Comparison of ENCODE assay signal across 11 mouse cellular contexts in genomic region chr9:40732302-40732701, GRCm38 (mm10). TPM values are rescaled to one million over a fixed set of nuclear protein-coding genes. Genes with fewer than 3 reads are reported as not detected.
DNase-seq lines count a peak whose midpoint lies in the region; ATAC-seq lines count a peak whose summit lies in the region.
"Had no signal": no experiment of that assay in that cellular context is flagged by ENCODE, and none has a peak within 500 bp of the region (broad histone marks: within the 10 kb centered on the region; RNA-seq: fewer than 3 reads in every experiment).

No protein-coding gene starts in this region.

- ATAC-seq in heart, embryonic 14.5 days (ENCODE audit: insufficient number of reproducible peaks, insufficient read depth, low FRiP score, low read depth) = no peak
- ATAC-seq in heart, embryonic 12.5 days (ENCODE audit: insufficient number of reproducible peaks, low FRiP score) = no peak
- no peak for ATAC-seq in midbrain, embryonic 16.5 days
- peak; percentile 81 for ATAC-seq in forebrain, embryonic 14.5 days
- ATAC-seq in midbrain, embryonic 13.5 days = peak; percentile 55; the same call in 1 of the 2 replicates
- ATAC-seq in monocyte, adult 5-6 weeks (replicated peaks; ENCODE audit: insufficient number of reproducible peaks, low FRiP score, low TSS enrichment, poor library complexity, severe bottlenecking) = no peak

- H3K4me1 ChIP-seq in heart, embryonic 14.5 days (ENCODE audit: control insufficient read depth in 2 of 2, insufficient read depth in 2 of 2, low read length in 2 of 2) = peaks cover 3 to 8% of the 10 kb centered on the region in 2 experiments; a peak in 3 of 4 replicates
- H3K4me1 ChIP-seq in heart, embryonic 12.5 days (replicated peaks) = 0 out of 2 replicates have a peak, but pooled peaks cover 4% of the 10 kb centered on the region
- H3K4me1 ChIP-seq in midbrain, embryonic 10.5 days = peaks cover 28% of the 10 kb centered on the region
- H3K4me1 ChIP-seq in midbrain, embryonic 16.5 days (ENCODE audit: control insufficient read depth, insufficient read depth, low read length) = peaks cover 13% of the 10 kb centered on the region
- peaks cover 10% of the 10 kb centered on the region for H3K4me1 ChIP-seq in forebrain, embryonic 14.5 days (ENCODE audit: control insufficient read depth, insufficient read depth, low read length)
- peaks cover 16% of the 10 kb centered on the region for H3K4me1 ChIP-seq in midbrain, embryonic 13.5 days (replicated peaks)

- H3K27ac ChIP-seq in heart, embryonic 14.5 days (replicated peaks in 1 of 2; ENCODE audit: control insufficient read depth in 1 of 2, insufficient read depth in 1 of 2, low read depth in 2 of 2, low read length in 2 of 2) = peak overlapping the region in 1 of 2 experiments; percentile 69; a peak in 1 of 4 replicates
- no peak overlapping the region for H3K27ac ChIP-seq in heart, embryonic 12.5 days (ENCODE audit: poor library complexity, severe bottlenecking)
- H3K27ac ChIP-seq in midbrain, embryonic 10.5 days (replicated peaks) = peak overlapping the region; percentile 90
- H3K27ac ChIP-seq in midbrain, embryonic 16.5 days (ENCODE audit: low read length) = no peak overlapping the region
- H3K27ac ChIP-seq in forebrain, embryonic 14.5 days (ENCODE audit: low read depth, low read length) = peak overlapping the region; percentile 93
- H3K27ac ChIP-seq in midbrain, embryonic 13.5 days = no peak overlapping the region

- WGBS in heart, embryonic 14.5 days = 19% methylated on average over 2 of the region's 2 CpGs
- WGBS in heart, embryonic 12.5 days = 24% methylated on average over 2 of the region's 2 CpGs
- WGBS in midbrain, embryonic 10.5 days = 38% methylated on average over 2 of the region's 2 CpGs
- WGBS in midbrain, embryonic 16.5 days = 11% methylated on average over 2 of the region's 2 CpGs
- WGBS in forebrain, embryonic 14.5 days = 15% methylated on average over 2 of the region's 2 CpGs
- 26% methylated on average over 2 of the region's 2 CpGs for WGBS in midbrain, embryonic 13.5 days

- 0 out of 2 replicates have a peak, but pooled peaks cover 4% of the 10 kb centered on the region for H3K9me3 ChIP-seq in heart, embryonic 14.5 days (ENCODE audit: control insufficient read depth, low read length)
- no peaks in the 10 kb centered on the region for H3K9me3 ChIP-seq in heart, embryonic 12.5 days (replicated peaks)
- no peaks in the 10 kb centered on the region for H3K9me3 ChIP-seq in midbrain, embryonic 10.5 days (replicated peaks)
- H3K9me3 ChIP-seq in midbrain, embryonic 16.5 days (replicated peaks; ENCODE audit: control insufficient read depth, low read length, poor library complexity, severe bottlenecking) = no peaks in the 10 kb centered on the region
- no peaks in the 10 kb centered on the region for H3K9me3 ChIP-seq in forebrain, embryonic 14.5 days (replicated peaks; ENCODE audit: control insufficient read depth, low read length)
- H3K9me3 ChIP-seq in midbrain, embryonic 13.5 days = no peaks in the 10 kb centered on the region
- H3K9me3 ChIP-seq: megakaryocyte, embryonic 14.5 days had no signal

- H3K9ac ChIP-seq in heart, embryonic 14.5 days (ENCODE audit: low read length) = no peak overlapping the region
- H3K9ac ChIP-seq in heart, embryonic 12.5 days = no peak overlapping the region
- no peak overlapping the region for H3K9ac ChIP-seq in midbrain, embryonic 16.5 days (ENCODE audit: low read depth, low read length)
- no peak overlapping the region for H3K9ac ChIP-seq in forebrain, embryonic 14.5 days (ENCODE audit: low read length)
- no peak overlapping the region for H3K9ac ChIP-seq in midbrain, embryonic 13.5 days (replicated peaks)

- no peak overlapping the region for H3K4me3 ChIP-seq in heart, embryonic 14.5 days (ENCODE audit: control insufficient read depth in 1 of 2, insufficient read depth in 1 of 2, low read depth in 1 of 2, low read length in 2 of 2)
- no peak overlapping the region for H3K4me3 ChIP-seq in heart, embryonic 12.5 days
- no peak overlapping the region for H3K4me3 ChIP-seq in midbrain, embryonic 10.5 days
- no peak overlapping the region for H3K4me3 ChIP-seq in midbrain, embryonic 16.5 days (ENCODE audit: low read depth, low read length)
- no peak overlapping the region for H3K4me3 ChIP-seq in forebrain, embryonic 14.5 days (ENCODE audit: low read depth, low read length)
- no peak overlapping the region for H3K4me3 ChIP-seq in midbrain, embryonic 13.5 days (replicated peaks)
- H3K4me3 ChIP-seq: megakaryocyte, embryonic 14.5 days had no signal

- no peaks in the 10 kb centered on the region for H3K27me3 ChIP-seq in heart, embryonic 14.5 days (ENCODE audit: control insufficient read depth, insufficient read depth, low read length)
- no peaks in the 10 kb centered on the region; the same call in 1 of the 2 replicates for H3K27me3 ChIP-seq in heart, embryonic 12.5 days (replicated peaks)
- H3K27me3 ChIP-seq in midbrain, embryonic 10.5 days (ENCODE audit: low read depth, poor library complexity, severe bottlenecking) = no peaks in the 10 kb centered on the region
- H3K27me3 ChIP-seq in midbrain, embryonic 16.5 days (ENCODE audit: control insufficient read depth, insufficient read depth, low read depth, low read length) = no peaks in the 10 kb centered on the region
- H3K27me3 ChIP-seq in forebrain, embryonic 14.5 days (replicated peaks; ENCODE audit: control insufficient read depth, insufficient read depth, low read length) = no peaks in the 10 kb centered on the region
- no peaks in the 10 kb centered on the region for H3K27me3 ChIP-seq in midbrain, embryonic 13.5 days
- H3K27me3 ChIP-seq: Patski had no signal

- DNase-seq in midbrain, embryonic 10.5 days (ENCODE audit: low spot score) = no peak
- peak; percentile 76 for DNase-seq in forebrain, embryonic 14.5 days (ENCODE audit: low spot score)
- no peak for DNase-seq in cerebellum, adult 18-20 months
- DNase-seq: heart, adult 11 months had no signal

- 0 out of 2 replicates have a peak overlapping the region, but pooled peaks have one; percentile 77 for H3K4me2 ChIP-seq in heart, embryonic 14.5 days (ENCODE audit: low read length)
- H3K4me2 ChIP-seq in heart, embryonic 12.5 days = no peak overlapping the region
- no peak overlapping the region for H3K4me2 ChIP-seq in midbrain, embryonic 16.5 days (ENCODE audit: low read length)
- H3K4me2 ChIP-seq in forebrain, embryonic 14.5 days (ENCODE audit: low read length) = no peak overlapping the region
- no peak overlapping the region for H3K4me2 ChIP-seq in midbrain, embryonic 13.5 days (replicated peaks)

- H3K36me3 ChIP-seq in heart, embryonic 14.5 days (ENCODE audit: control insufficient read depth, insufficient read depth, low read length) = no peaks in the 10 kb centered on the region
- H3K36me3 ChIP-seq in heart, embryonic 12.5 days = no peaks in the 10 kb centered on the region
- no peaks in the 10 kb centered on the region for H3K36me3 ChIP-seq in midbrain, embryonic 10.5 days
- H3K36me3 ChIP-seq in midbrain, embryonic 16.5 days (ENCODE audit: control insufficient read depth, insufficient read depth, low read length) = no peaks in the 10 kb centered on the region
- no peaks in the 10 kb centered on the region for H3K36me3 ChIP-seq in forebrain, embryonic 14.5 days (ENCODE audit: control insufficient read depth, insufficient read depth, low read length)
- H3K36me3 ChIP-seq in midbrain, embryonic 13.5 days = no peaks in the 10 kb centered on the region

RNA-seq across cellular contexts. Expression of gene Clmp, which starts 46.5 kb away (rescaled TPM):
- 8.9 and 13.4 TPM in 2 replicates for polyA plus RNA-seq in heart, embryonic 14.5 days (2014; fragmentation: Nextera tagmentation; extraction: Ambion mirVana)
- 14.9 and 17.0 TPM in 2 replicates for polyA plus RNA-seq in heart, embryonic 12.5 days (2016; fragmentation: Nextera tagmentation; extraction: Ambion mirVana)
- polyA plus RNA-seq in midbrain, embryonic 10.5 days (2016; fragmentation: Nextera tagmentation; extraction: Ambion mirVana) = 14.7 and 21.0 TPM in 2 replicates
- polyA plus RNA-seq in midbrain, embryonic 16.5 days (2015; fragmentation: Nextera tagmentation; extraction: Ambion mirVana) = 50.3 and 50.9 TPM in 2 replicates
- polyA plus RNA-seq in forebrain, embryonic 14.5 days (2014; fragmentation: Nextera tagmentation; extraction: Ambion mirVana) = 45.6 and 51.6 TPM in 2 replicates
- polyA plus RNA-seq in midbrain, embryonic 13.5 days (2015; fragmentation: Nextera tagmentation; extraction: Ambion mirVana) = 43.6 and 45.8 TPM in 2 replicates
- 0.10 to 0.29 TPM in 2 of 3 replicates, not detected in the other for total RNA-seq in monocyte, adult 5-6 weeks (2017)

Comparison
In these comparisons a context has a peak if more than half of its experiments do, and no peak if none do; other contexts are left out.
1. ATAC-seq: peak in forebrain, embryonic 14.5 days (single experiment) and midbrain, embryonic 13.5 days (single experiment); none in heart, embryonic 14.5 days (single experiment), heart, embryonic 12.5 days (single experiment), midbrain, embryonic 16.5 days (single experiment) and monocyte, adult 5-6 weeks (single experiment).
2. H3K27ac ChIP-seq: peak in midbrain, embryonic 10.5 days (single experiment) and forebrain, embryonic 14.5 days (single experiment); none in heart, embryonic 12.5 days (single experiment), midbrain, embryonic 16.5 days (single experiment) and midbrain, embryonic 13.5 days (single experiment).